16 mouse cellular contexts compared by ENCODE assay signal in genomic region chr11:104662573-104662972, GRCm38 (mm10). TPM values are rescaled to one million over a fixed set of nuclear protein-coding genes. Genes with fewer than 3 reads are reported as not detected.
"Had no signal": no experiment of that assay in that cellular context is flagged by ENCODE, and none has a peak within 500 bp of the region (broad histone marks: within the 10 kb centered on the region; RNA-seq: fewer than 3 reads in every experiment).

No protein-coding gene starts in this region.

- DNase-seq: kidney, adult 18-20 months; kidney, postnatal 10 days; kidney, postnatal 4 days; liver, postnatal 0 days; lung, postnatal 36 days; right cerebral cortex, adult 18-20 months; right cerebral cortex, postnatal 25 days had no signal

- H3K27me3 ChIP-seq: intestine, embryonic 15.5 days; liver, embryonic 12.5 days; lung, embryonic 15.5 days had no signal

- H3K4me3 ChIP-seq: intestine, embryonic 15.5 days; layer of hippocampus, adult 2 months; left cerebral cortex, adult 2 months; limb, embryonic 10.5 days; liver, embryonic 12.5 days; lung, embryonic 15.5 days had no signal

- H3K36me3 ChIP-seq: limb, embryonic 10.5 days; lung, embryonic 15.5 days had no signal

- H3K9ac ChIP-seq: intestine, embryonic 15.5 days; liver, embryonic 12.5 days; liver, postnatal 0 days; lung, embryonic 15.5 days had no signal

- H3K4me2 ChIP-seq: intestine, embryonic 15.5 days; lung, embryonic 15.5 days; midbrain, embryonic 11.5 days had no signal

- ATAC-seq: intestine, embryonic 15.5 days; midbrain, embryonic 16.5 days had no signal

- H3K27ac ChIP-seq: intestine, embryonic 15.5 days; layer of hippocampus, adult 2 months; left cerebral cortex, adult 2 months; limb, embryonic 10.5 days; liver, embryonic 12.5 days; lung, embryonic 15.5 days had no signal

- H3K9me3 ChIP-seq: intestine, embryonic 15.5 days; limb, embryonic 10.5 days; lung, embryonic 15.5 days had no signal

- H3K4me1 ChIP-seq: limb, embryonic 10.5 days had no signal

RNA-seq across cellular contexts. Expression of gene Gm11639, which starts 22.9 kb away (rescaled TPM):
- polyA plus RNA-seq: intestine, embryonic 15.5 days; limb, embryonic 10.5 days; lung, embryonic 15.5 days; midbrain, embryonic 11.5 days; midbrain, embryonic 16.5 days; small intestine, adult 2 months had no signal
